Mouse (Mus musculus) cerebellum, adult 9-10 months (tissue): Measurements from ENCODE around the gene Pigg.
A peak's percentile ranks its signal among the peaks of the same experiment; 100 is the strongest.
"Not testable (repeated sequence)": the region's sequence is repeated elsewhere in the genome, so short reads cannot be mapped to it uniquely, and the experiment has no call there.

ENCODE experiments used
- DNase-seq: peaks from one replicate; pipeline ENCODE4 v3.0.0; 2022

The Pigg gene

GRCm38 (mm10) chr5:108312224-108313064, at the start of gene Pigg:
Gene Pigg, plus strand, starts transcription at chr5:108312609.
- DNase-seq = peak; percentile 88

DNA sequence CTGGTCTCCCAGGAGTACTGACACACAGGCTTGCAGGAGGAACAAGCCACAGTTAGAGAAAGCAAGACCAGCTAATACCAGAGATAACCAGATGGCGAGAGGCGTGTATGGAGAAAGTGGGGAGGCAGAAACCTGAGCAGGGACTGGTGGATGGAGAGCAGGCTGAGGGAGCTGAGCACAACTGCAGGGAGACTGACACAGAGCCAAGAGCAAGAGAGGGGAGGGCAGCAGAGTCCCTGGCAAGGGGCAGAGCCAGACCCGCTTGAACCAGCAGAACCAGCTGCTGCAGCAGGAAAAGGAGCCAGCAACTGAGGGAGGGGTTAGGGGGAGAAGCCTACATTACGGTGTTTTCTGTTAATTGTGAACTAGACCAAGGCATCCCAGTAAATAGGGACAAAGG, 49.7 kb upstream of the Pigg start:
- DNase-seq = peak; percentile 53

DNA sequence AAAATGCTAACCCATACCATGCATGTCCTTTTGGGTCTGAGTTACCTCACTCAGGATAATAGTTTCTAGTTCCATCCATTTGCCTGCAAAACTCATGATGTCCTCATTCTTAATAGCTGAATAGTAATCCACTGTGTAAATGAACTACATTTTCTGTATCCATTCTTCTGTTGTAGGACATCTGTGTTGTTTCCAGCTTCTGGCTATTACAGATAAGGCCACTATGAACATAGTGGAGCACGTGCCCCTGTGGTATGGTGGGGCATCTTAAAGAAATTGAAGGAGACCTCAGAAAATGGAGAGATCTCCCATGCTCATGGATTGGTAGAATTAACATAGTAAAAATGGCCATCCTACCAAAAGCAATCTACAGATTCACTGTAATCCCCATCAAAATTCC, 48.6 kb upstream of the Pigg start:
- not testable (repeated sequence) for DNase-seq

- DNase-seq = no peak
These were observed 45.4 kb upstream of the Pigg start for GRCm38 (mm10) chr5:108266990-108267389.

GRCm38 (mm10) chr5:108268127-108269062, 44.0 kb upstream of the Pigg start, which contains the start of gene Dr1:
Gene Dr1, plus strand, starts transcription at chr5:108268897.
- DNase-seq = peak; percentile 78

- peak; percentile 32 for DNase-seq
These were observed 43.2 kb upstream of the Pigg start for GRCm38 (mm10) chr5:108269063-108269810.

DNA sequence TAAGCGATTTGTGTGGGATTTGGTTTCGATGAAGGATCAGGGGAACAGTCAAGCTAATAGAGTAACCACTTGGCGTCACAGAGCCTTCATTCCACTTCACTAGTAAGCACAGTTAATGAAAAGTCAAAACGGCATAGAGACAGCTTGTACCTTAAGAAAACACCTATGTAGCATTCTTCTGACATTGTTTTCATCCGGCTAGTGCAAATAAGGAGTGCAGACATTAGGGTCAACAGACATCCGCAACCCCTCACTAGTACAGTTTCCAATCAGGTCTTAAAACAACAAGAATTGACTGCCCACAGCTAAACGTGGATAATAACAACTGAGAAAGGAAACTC, 42.6 kb upstream of the Pigg start:
- DNase-seq = no peak

- no peak for DNase-seq
These were observed 42.0 kb upstream of the Pigg start for GRCm38 (mm10) chr5:108270415-108270814.

DNA sequence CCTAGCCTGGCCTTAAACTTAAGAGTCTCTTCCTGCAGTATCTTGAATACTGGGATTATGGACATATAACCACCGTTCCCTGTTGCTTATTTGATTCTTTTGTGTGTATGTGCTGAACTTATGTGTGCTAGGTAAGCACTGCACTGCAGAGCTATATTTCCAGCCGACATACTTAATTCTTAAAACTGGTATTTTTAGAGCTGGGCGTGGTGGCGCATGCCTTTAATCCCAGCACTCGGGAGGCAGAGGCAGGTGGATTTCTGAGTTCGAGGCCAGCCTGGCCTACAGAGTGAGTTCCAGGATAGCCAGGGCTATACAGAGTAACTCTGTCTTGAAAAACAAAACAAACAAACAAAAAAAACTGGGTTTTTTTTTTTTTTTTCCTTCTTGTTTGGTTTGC, 41.1 kb upstream of the Pigg start:
- DNase-seq = not testable (repeated sequence)

DNA sequence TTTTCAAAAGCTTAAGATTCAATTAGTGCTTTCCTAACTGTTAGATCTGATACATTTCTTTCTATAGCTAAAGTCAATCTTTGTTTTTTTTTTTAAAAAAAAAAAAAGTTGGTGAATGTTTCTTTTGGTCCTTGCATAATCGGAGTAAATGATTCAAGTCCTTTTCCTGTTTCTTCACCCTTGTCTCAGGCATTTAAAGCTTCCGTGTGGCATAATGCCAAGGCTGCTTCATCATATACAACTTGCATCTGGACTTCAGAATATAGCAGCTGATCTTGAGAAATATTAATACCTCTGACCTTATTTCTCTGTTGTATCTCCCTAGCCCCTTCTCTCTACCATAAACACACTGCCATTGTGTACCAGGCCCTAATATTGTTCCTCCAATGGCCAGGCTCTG, 25.5 kb upstream of the Pigg start:
- DNase-seq = no peak

GRCm38 (mm10) chr5:108301567-108301966, 10.8 kb upstream of the Pigg start:
- DNase-seq = no peak

GRCm38 (mm10) chr5:108313065-108313860, 854 bp downstream of the Pigg start:
- no peak for DNase-seq

DNA sequence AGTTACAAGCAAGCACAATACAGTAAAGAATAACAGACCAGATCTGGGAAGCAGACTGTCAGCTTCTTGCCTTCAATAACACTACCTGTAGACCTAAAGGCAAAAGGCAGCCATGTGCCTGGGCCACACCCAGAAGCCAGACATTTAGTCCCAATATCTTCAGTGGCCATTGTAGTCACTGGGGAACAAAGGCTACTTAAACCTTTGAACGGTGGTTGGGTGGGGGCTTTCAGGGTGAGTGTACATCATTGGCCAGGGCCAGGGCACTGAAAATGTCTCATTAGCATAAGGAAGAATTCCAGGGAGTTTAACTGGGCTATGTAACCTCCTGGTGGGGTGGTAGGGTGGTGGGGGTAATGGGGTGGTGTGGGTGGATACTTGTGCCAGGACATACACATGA, 18.6 kb downstream of the Pigg start:
- DNase-seq = no peak

- DNase-seq = no peak
These were observed 25.0 kb downstream of the Pigg start for GRCm38 (mm10) chr5:108337385-108337784.

- no peak for DNase-seq
These were observed 25.6 kb downstream of the Pigg start for GRCm38 (mm10) chr5:108338049-108338448.

- no peak for DNase-seq
These were observed 31.3 kb downstream of the Pigg start for GRCm38 (mm10) chr5:108343680-108344170.

- DNase-seq = no peak
These were observed 33.1 kb downstream of the Pigg start for GRCm38 (mm10) chr5:108345313-108346071.

DNA sequence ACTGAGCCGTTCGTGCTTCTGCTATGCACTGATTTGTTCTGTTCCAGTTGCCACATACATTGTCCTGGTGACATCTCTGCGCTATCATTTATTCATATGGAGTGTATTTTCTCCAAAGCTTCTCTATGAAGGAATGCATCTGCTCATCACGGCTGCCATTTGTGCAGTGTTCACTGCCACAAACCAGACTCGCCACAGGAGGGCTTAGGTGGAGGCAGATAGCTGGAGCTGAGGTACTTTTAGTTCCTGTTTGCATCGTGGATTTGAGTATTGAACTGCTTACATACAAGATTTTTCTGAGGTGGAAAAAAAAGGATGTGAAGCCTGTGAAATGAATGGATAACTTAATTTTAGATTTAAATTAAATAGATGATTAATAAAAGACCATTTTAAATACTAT, 35.4 kb downstream of the Pigg start:
- DNase-seq = no peak

GRCm38 (mm10) chr5:108349511-108350148, 37.2 kb downstream of the Pigg start:
- DNase-seq = no peak

DNA sequence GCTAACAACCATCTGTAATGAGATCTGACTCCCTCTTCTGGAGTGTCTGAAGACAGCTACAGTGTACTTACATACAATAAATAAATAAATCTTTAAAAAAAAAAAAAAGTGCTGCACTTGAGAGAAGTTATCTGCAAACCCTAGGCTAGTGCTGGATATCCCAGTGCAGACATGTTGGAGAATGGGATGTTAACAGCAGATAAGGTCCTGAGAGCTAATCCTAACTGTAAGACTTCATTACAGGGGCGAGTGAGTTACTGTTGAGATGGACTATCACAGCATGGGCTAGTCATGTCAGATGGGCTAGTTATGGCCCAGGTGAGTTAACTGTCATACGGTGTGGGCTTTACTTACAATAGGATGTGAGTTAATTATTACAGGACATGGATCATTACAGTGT, 41.6 kb downstream of the Pigg start:
- no peak for DNase-seq

- no peak for DNase-seq
These were observed 45.5 kb downstream of the Pigg start for GRCm38 (mm10) chr5:108357862-108358261.
